Mouse (Mus musculus) forebrain, postnatal 0 days (tissue): ENCODE results near the gene Tnik. TPM values are rescaled to one million over a fixed set of nuclear protein-coding genes. Genes with fewer than 3 reads are reported as not detected.

Source experiments
- ATAC-seq: fragments of 200-750 bp; cut with Nextera tagmentation; 2 replicates; pipeline ENCODE4 v1.8.0; 2017; ENCODE audit warnings: mild to moderate bottlenecking, moderate library complexity
- DNase-seq: peaks from one replicate; pipeline ENCODE4 v3.0.0-alpha.2; 2015
- H3K27ac ChIP-seq: fragments of 300-500 bp; sonication (generic); 2 replicates; pipeline ENCODE4 v1.5.1; 2014; ENCODE audit warnings: low read depth, mild to moderate bottlenecking, antibody characterized with exemption, low read length, moderate library complexity, mixed read lengths
- H3K27me3 ChIP-seq: fragments of 300-500 bp; sonication (generic); 2 replicates; pipeline ENCODE4 v1.6.1; 2014; ENCODE audit warnings: mild to moderate bottlenecking, low read length, mixed read lengths; ENCODE audit not compliant: insufficient read depth
- H3K36me3 ChIP-seq: fragments of 300-500 bp; sonication (generic); 2 replicates; pipeline ENCODE4 v1.6.1; 2014; ENCODE audit warnings: mild to moderate bottlenecking, moderate library complexity; ENCODE audit not compliant: insufficient read depth
- H3K4me1 ChIP-seq: fragments of 300-500 bp; sonication (generic); 2 replicates; pipeline ENCODE4 v1.6.1; 2014; ENCODE audit warnings: antibody characterized with exemption; ENCODE audit not compliant: insufficient read depth
- H3K4me2 ChIP-seq: fragments of 300-500 bp; sonication (generic); 2 replicates; pipeline ENCODE4 v1.6.1; 2014; ENCODE audit warnings: low read depth, mild to moderate bottlenecking, moderate library complexity
- H3K4me3 ChIP-seq: fragments of 300-500 bp; sonication (generic); 2 replicates; pipeline ENCODE4 v1.5.1; 2014; ENCODE audit warnings: low read depth, low read length, mixed read lengths
- H3K9ac ChIP-seq: fragments of 300-500 bp; sonication (generic); 2 replicates; pipeline ENCODE4 v1.6.1; 2014; ENCODE audit warnings: mild to moderate bottlenecking
- H3K9me3 ChIP-seq: fragments of 300-500 bp; sonication (generic); 2 replicates; pipeline ENCODE4 v1.6.1; 2016; ENCODE audit warnings: low read length
- CTCF ChIP-seq: sonication (generic); IDR thresholded peaks from 2 replicates; pipeline ENCODE4 v1.5.1; 2016; ENCODE audit warnings: antibody characterized with exemption, control low read depth, low read depth
- WGBS: fragments of 180-500 bp; shearing (Covaris S2); extraction: QIAGEN DNeasy Blood & Tissue Kit; methylation state at CpG from one replicate; pipeline ENCODE4 v1.1.7; 2014; 5-methylcytosine and 5-hydroxymethylcytosine counted together
- polyA plus RNA-seq: library from polyadenylated mRNA; unstranded; fragments of >200 nt; fragmentation: Nextera tagmentation; extraction: Ambion mirVana; gene quantifications from 2 replicates; pipeline ENCODE4 v1.2.1, GENCODE M21; 2015
- total RNA-seq: library from RNA; depleted of rRNA; stranded (reverse); fragments of >200 nt; gene quantifications from 2 replicates; pipeline ENCODE4 v1.2.3, GENCODE M21; 2014

Tnik gene
- total and polyA plus RNA-seq, 2 experiments from 2014 or later: 43.0 to 125 TPM

DNA sequence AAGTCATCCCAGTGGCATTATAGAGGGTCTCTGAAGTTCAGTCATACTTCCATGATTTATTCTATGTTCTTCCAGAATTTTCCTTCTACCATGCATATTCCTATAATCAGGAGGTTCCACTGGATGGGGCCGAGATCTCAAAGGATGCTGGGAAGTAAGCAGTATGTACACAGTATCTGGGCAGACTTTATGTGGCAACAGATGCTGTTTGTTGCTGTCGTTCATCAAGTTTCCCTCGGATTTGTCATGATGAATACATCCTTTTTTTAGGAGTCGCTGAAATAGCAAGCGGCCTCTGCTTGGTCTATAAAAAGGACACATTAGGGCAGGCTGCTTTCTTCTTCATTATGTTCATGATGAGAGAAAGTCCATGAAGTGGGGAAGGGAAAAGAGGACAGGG lies 349.3 kb downstream of the Tnik start:
- H3K4me1 ChIP-seq: no peaks in the 10 kb centered on the region
- no peak for TF ChIP-seq CTCF
- peaks cover 34% of the 10 kb centered on the region for H3K36me3 ChIP-seq
- H3K9me3 ChIP-seq: no peaks in the 10 kb centered on the region
- H3K27ac ChIP-seq: no peak overlapping the region
- ATAC-seq (peak; percentile 85), DNase-seq (peak; percentile 18)
- H3K27me3 ChIP-seq: no peaks in the 10 kb centered on the region
- H3K4me2 ChIP-seq: no peak overlapping the region
- H3K4me3 ChIP-seq: no peak overlapping the region
- H3K9ac ChIP-seq: no peak overlapping the region
- WGBS: 57% methylated on average over 5 of the region's 5 CpGs

GRCm38 (mm10) chr3:28616386-28616785 lies 353.4 kb downstream of the Tnik start:
- Histone ChIP-seq H3K27ac (no peak overlapping the region), H3K4me1 (no peaks in the 10 kb centered on the region), H3K36me3 (peaks cover 33% of the 10 kb centered on the region), H3K27me3 (no peaks in the 10 kb centered on the region), H3K4me3 (no peak overlapping the region), H3K4me2 (no peak overlapping the region), H3K9me3 (no peaks in the 10 kb centered on the region), H3K9ac (no peak overlapping the region)
- DNase-seq (no peak), ATAC-seq (no peak)
- no peak for TF ChIP-seq CTCF
- 20% methylated on average over 1 of the region's 1 CpGs for WGBS

DNA sequence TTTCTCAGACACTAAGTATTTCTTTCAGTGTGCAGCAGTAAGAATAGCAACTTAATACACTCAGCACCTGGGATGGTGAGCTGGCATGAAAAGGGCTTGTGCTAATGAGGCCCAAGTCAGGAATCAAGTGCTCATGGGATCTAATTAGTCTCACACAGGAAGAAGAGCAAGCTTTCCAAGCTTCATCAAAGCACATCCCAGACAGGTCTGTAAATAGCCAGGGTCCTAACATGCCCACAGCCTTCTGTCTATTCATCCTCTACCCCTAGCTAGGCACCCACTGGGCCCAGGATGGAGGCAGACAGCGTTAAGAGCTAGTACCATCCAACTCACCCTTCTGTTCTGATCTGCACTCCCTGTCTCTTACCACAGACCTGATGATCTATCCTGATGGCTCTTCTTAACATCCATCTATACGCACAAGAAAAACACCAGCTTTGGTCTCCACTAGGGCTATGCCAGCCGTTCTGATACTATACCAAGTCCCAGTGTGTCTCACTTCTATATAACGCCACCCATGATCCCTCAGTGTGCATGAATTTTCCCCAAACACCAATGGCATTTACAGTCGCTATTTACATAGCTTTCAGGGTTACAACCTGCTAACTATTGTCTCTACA lies 354.1 kb downstream of the Tnik start:
- Histone ChIP-seq H3K9me3 (no peaks in the 10 kb centered on the region), H3K4me3 (no peak overlapping the region), H3K27me3 (no peaks in the 10 kb centered on the region), H3K36me3 (peaks cover 30% of the 10 kb centered on the region), H3K27ac (no peak overlapping the region), H3K4me2 (no peak overlapping the region), H3K4me1 (no peaks in the 10 kb centered on the region), H3K9ac (no peak overlapping the region)
- ATAC-seq (no peak), DNase-seq (no peak)
- TF ChIP-seq CTCF: no peak
- 78% methylated on average over 5 of the region's 5 CpGs for whole genome bisulfite sequencing

DNA sequence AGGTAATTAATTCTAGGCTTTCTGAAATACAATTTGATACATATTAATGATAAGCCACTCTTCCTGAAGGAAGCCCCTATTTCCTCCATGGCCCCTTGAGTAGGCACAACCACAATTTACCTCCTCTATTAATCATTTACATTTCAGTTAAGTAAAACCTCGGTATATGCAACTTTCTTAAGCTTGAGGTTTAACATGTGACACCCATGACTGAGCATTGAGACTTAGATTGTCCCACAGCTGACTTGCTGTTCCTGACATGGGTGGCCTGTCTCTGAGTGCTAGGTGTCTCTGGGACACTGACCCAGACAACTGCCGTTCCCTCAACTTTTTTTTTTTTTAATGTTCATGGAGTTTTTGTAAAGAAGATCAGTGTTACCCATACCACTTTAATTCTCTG lies 358.8 kb downstream of the Tnik start:
- no peak for TF ChIP-seq CTCF
- H3K9me3 ChIP-seq: no peaks in the 10 kb centered on the region
- H3K27me3 ChIP-seq: no peaks in the 10 kb centered on the region
- DNase-seq (no peak), ATAC-seq (no peak)
- 87% methylated on average over 2 of the region's 2 CpGs for WGBS
- H3K4me2 ChIP-seq: no peak overlapping the region
- no peaks in the 10 kb centered on the region for H3K4me1 ChIP-seq
- H3K9ac ChIP-seq: no peak overlapping the region
- no peak overlapping the region for H3K4me3 ChIP-seq
- no peak overlapping the region for H3K27ac ChIP-seq
- peaks cover 47% of the 10 kb centered on the region for H3K36me3 ChIP-seq

- Histone ChIP-seq H3K4me3 (no peak overlapping the region), H3K9ac (no peak overlapping the region), H3K27ac (no peak overlapping the region), H3K27me3 (no peaks in the 10 kb centered on the region), H3K4me1 (no peaks in the 10 kb centered on the region), H3K9me3 (no peaks in the 10 kb centered on the region), H3K4me2 (no peak overlapping the region), H3K36me3 (peaks cover 65% of the 10 kb centered on the region)
- ATAC-seq (no peak), DNase-seq (no peak)
- WGBS: 95% methylated on average over 6 of the region's 6 CpGs
- no peak for TF ChIP-seq CTCF
Measured at GRCm38 (mm10) chr3:28626816-28627215, 363.8 kb downstream of the Tnik start.

DNA sequence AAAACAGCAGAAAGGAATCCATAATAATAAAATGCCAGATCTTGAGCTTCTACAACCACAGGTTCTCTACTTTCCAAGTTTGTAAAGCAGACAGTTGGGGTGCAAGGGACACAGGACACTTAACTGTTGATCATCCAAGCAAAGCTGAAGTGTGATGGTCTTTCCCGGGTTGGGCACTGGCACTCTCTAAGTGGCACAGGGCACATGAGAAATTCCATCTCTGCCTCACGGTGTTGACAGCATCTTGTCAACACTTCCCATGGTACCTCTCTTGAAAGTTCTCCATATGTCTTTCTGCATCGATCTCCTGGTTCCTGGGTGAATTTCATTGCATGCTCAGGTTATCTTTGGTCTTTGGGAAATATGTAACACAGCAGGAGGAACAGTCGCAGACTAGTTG lies 373.8 kb downstream of the Tnik start:
- Histone ChIP-seq H3K9me3 (no peaks in the 10 kb centered on the region), H3K9ac (no peak overlapping the region), H3K36me3 (peaks cover 24% of the 10 kb centered on the region), H3K4me1 (no peaks in the 10 kb centered on the region), H3K4me2 (no peak overlapping the region), H3K27ac (no peak overlapping the region), H3K4me3 (no peak overlapping the region), H3K27me3 (no peaks in the 10 kb centered on the region)
- DNase-seq: no peak
- 93% methylated on average over 4 of the region's 4 CpGs for whole genome bisulfite sequencing
- no peak for ATAC-seq
- no peak for TF ChIP-seq CTCF

DNA sequence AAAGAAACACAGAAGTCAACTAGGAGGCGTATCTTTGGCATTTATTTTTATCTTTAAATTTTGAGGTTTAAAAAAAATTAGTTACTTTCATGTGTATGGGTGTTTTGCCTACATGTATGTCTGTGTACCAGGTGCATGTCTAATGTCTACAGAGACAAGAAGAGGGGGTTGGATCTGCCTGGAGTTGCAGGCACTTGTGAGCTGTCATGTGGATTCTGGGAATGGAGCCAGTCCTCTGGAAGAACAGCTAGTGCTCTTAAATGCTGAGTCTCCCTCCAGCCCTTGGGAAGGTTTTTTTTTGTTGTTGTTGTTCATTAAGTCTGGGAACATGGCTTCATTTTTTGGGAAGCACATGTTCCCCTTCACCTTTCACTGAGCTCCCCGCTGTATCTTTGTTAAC lies 375.9 kb downstream of the Tnik start:
- Histone ChIP-seq H3K4me2 (no peak overlapping the region), H3K27me3 (no peaks in the 10 kb centered on the region), H3K27ac (no peak overlapping the region), H3K36me3 (peaks cover 20% of the 10 kb centered on the region), H3K4me1 (no peaks in the 10 kb centered on the region), H3K4me3 (no peak overlapping the region), H3K9me3 (no peaks in the 10 kb centered on the region), H3K9ac (no peak overlapping the region)
- ATAC-seq (peak; percentile 79), DNase-seq (peak; percentile 78)
- 50% methylated on average over 2 of the region's 2 CpGs for WGBS
- no peak for TF ChIP-seq CTCF
